In the genomic region with DNA sequence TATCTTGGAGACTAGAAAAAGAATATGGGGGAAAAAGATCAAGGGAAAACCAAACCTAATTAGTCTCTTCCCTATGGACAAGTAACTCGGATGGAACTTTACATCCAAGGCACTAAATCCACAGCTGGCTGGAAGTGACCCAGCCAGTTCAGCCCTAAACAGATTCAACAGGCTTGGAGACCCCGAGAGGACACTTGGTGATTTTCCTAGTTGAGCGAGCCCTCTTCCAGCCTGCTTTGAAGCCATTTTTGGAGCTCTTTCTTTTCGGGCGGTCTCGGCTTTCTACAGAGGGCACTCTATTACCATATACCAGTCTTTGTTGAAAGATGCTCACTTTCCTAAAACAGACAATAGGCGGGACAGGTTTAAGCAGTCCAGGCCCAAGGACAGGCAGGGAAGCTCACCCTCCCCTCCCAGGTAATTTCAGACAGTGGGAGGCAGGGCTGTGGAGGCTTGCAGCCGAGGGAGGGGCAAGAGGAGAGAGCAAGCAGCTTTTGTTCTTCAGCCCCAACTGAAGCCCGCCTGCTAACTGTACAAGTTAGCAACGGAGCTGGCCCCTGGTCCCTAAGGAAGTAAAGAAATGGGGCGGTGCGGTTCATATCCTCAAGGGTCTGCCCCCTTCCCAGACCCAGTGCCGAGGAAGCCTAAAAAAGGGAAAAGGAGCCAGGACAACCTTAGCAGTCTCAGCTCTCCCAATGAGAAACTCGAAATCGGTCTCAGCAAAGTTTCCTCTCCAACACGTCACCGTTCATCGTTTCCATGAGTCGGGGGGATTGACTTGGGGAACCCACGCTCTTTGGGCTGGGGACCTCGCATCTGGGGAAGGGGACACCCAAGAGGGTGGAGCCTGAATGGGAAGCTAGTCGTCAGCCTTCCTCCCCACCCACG, we compare ENCODE assay signal across 8 mouse cellular contexts. TPM values are rescaled to one million over a fixed set of nuclear protein-coding genes. Genes with fewer than 3 reads are reported as not detected.
DNase-seq lines count a peak whose midpoint lies in the region; ATAC-seq and TF ChIP-seq lines count a peak whose summit lies in the region.

No protein-coding gene starts in this region.

- peak overlapping the region; percentile 55 for H3K4me3 ChIP-seq in left cerebral cortex, adult 2 months
- H3K4me3 ChIP-seq in embryonic facial prominence, embryonic 15.5 days (replicated peaks) = peak overlapping the region; percentile 74
- H3K4me3 ChIP-seq in heart, embryonic 16.5 days (ENCODE audit: low read length) = peak overlapping the region; percentile 80
- H3K4me3 ChIP-seq in midbrain, embryonic 10.5 days = peak overlapping the region; percentile 84
- peak overlapping the region; percentile 64 for H3K4me3 ChIP-seq in stomach, embryonic 16.5 days (replicated peaks; ENCODE audit: low read length)

- TF ChIP-seq CTCF in left cerebral cortex, adult 2 months (IDR thresholded peaks at IDR 0.05) = no peak

- no peaks in the 10 kb centered on the region for H3K9me3 ChIP-seq in embryonic facial prominence, embryonic 15.5 days (replicated peaks)
- no peaks in the 10 kb centered on the region for H3K9me3 ChIP-seq in heart, embryonic 16.5 days (replicated peaks; ENCODE audit: control insufficient read depth, low read length)
- H3K9me3 ChIP-seq in midbrain, embryonic 10.5 days (replicated peaks) = no peaks in the 10 kb centered on the region
- H3K9me3 ChIP-seq in stomach, embryonic 16.5 days (replicated peaks; ENCODE audit: control insufficient read depth, low read length) = no peaks in the 10 kb centered on the region

- ATAC-seq in embryonic facial prominence, embryonic 15.5 days (ENCODE audit: insufficient number of reproducible peaks, low FRiP score, low TSS enrichment, low read depth) = peak; percentile 56
- peak; percentile 13 for ATAC-seq in heart, embryonic 16.5 days (replicated peaks; ENCODE audit: extremely low read depth, insufficient read depth, low FRiP score)
- ATAC-seq in stomach, embryonic 16.5 days (ENCODE audit: insufficient read depth, low FRiP score) = peak; percentile 39

- peaks cover 16% of the 10 kb centered on the region for H3K4me1 ChIP-seq in embryonic facial prominence, embryonic 15.5 days
- H3K4me1 ChIP-seq in heart, embryonic 16.5 days (ENCODE audit: control insufficient read depth, insufficient read depth, low read length) = peaks cover 10% of the 10 kb centered on the region
- peaks cover 64% of the 10 kb centered on the region for H3K4me1 ChIP-seq in midbrain, embryonic 10.5 days
- peaks cover 17% of the 10 kb centered on the region for H3K4me1 ChIP-seq in stomach, embryonic 16.5 days (ENCODE audit: control insufficient read depth, insufficient read depth, low read length)

- WGBS in embryonic facial prominence, embryonic 15.5 days = under 1% methylated on average over 23 of the region's 23 CpGs
- 1% methylated on average over 23 of the region's 23 CpGs for WGBS in heart, embryonic 16.5 days
- under 1% methylated on average over 23 of the region's 23 CpGs for WGBS in midbrain, embryonic 10.5 days
- WGBS in stomach, embryonic 16.5 days = under 1% methylated on average over 23 of the region's 23 CpGs

- DNase-seq in left cerebral cortex, adult 2 months (ENCODE audit: extremely low spot score in 1 of 2, low spot score in 2 of 2) = no peak
- no peak for DNase-seq in left cerebral cortex, postnatal 25 days (ENCODE audit: low spot score in 2 of 2)
- peak; percentile 73 to 82 for DNase-seq in kidney, postnatal 4 days
- DNase-seq in midbrain, embryonic 10.5 days (ENCODE audit: low spot score) = peak; percentile 66
- DNase-seq in cerebellum, postnatal 36 days = no peak

- H3K9ac ChIP-seq in embryonic facial prominence, embryonic 15.5 days = peak overlapping the region; percentile 75
- peak overlapping the region; percentile 79 for H3K9ac ChIP-seq in heart, embryonic 16.5 days (ENCODE audit: low read length)
- H3K9ac ChIP-seq in stomach, embryonic 16.5 days (ENCODE audit: low read length) = peak overlapping the region; percentile 89

- peak overlapping the region; percentile 97 for H3K4me2 ChIP-seq in embryonic facial prominence, embryonic 15.5 days (replicated peaks)
- peak overlapping the region; percentile 99 for H3K4me2 ChIP-seq in heart, embryonic 16.5 days (ENCODE audit: low read depth, low read length)
- peak overlapping the region; percentile 96 for H3K4me2 ChIP-seq in stomach, embryonic 16.5 days (ENCODE audit: low read depth, low read length)

- intact Hi-C loops in left cerebral cortex, adult 2 months (cut with DNase I) = no loop called here
- intact Hi-C loops in left cerebral cortex, postnatal 25 days (cut with DNase I) = no loop called here

- peaks cover 15% of the 10 kb centered on the region for H3K36me3 ChIP-seq in embryonic facial prominence, embryonic 15.5 days
- H3K36me3 ChIP-seq in heart, embryonic 16.5 days (ENCODE audit: control insufficient read depth, insufficient read depth) = peaks cover 7% of the 10 kb centered on the region; the same call in 1 of the 2 replicates
- peaks cover 27% of the 10 kb centered on the region for H3K36me3 ChIP-seq in midbrain, embryonic 10.5 days
- H3K36me3 ChIP-seq in stomach, embryonic 16.5 days (ENCODE audit: control insufficient read depth, insufficient read depth, low read length) = no peaks in the 10 kb centered on the region

- no peaks in the 10 kb centered on the region for H3K27me3 ChIP-seq in embryonic facial prominence, embryonic 15.5 days
- H3K27me3 ChIP-seq in heart, embryonic 16.5 days (ENCODE audit: control insufficient read depth, insufficient read depth, low read length) = no peaks in the 10 kb centered on the region
- H3K27me3 ChIP-seq in midbrain, embryonic 10.5 days (ENCODE audit: low read depth, poor library complexity, severe bottlenecking) = no peaks in the 10 kb centered on the region
- H3K27me3 ChIP-seq in stomach, embryonic 16.5 days (ENCODE audit: control insufficient read depth, insufficient read depth, low read length) = no peaks in the 10 kb centered on the region

- H3K27ac ChIP-seq in left cerebral cortex, adult 2 months = peak overlapping the region; percentile 25; the same call in 1 of the 2 replicates
- peak overlapping the region; percentile 99 for H3K27ac ChIP-seq in embryonic facial prominence, embryonic 15.5 days (replicated peaks)
- peak overlapping the region; percentile 92 for H3K27ac ChIP-seq in heart, embryonic 16.5 days (ENCODE audit: low read length)
- peak overlapping the region; percentile 97 for H3K27ac ChIP-seq in midbrain, embryonic 10.5 days (replicated peaks)
- H3K27ac ChIP-seq in stomach, embryonic 16.5 days (ENCODE audit: low read length) = peak overlapping the region; percentile 99

RNA-seq across cellular contexts. Expression of a gene that starts 4.6 kb away (rescaled TPM):
- 1 to 10 TPM; 1.5 to 1.6 TPM for total RNA-seq in left cerebral cortex, adult 2 months (2021)
- 1 to 10 TPM; 1.5 to 2.1 TPM for total RNA-seq in left cerebral cortex, postnatal 25 days (2021)
- polyA plus RNA-seq in embryonic facial prominence, embryonic 15.5 days (2015; fragmentation: Nextera tagmentation; extraction: Ambion mirVana) = 70.2 and 74.4 TPM in 2 replicates
- 19.7 and 20.7 TPM in 2 replicates for polyA plus RNA-seq in heart, embryonic 16.5 days (2015; fragmentation: Nextera tagmentation; extraction: Ambion mirVana)
- 72.9 and 73.6 TPM in 2 replicates for polyA plus RNA-seq in midbrain, embryonic 10.5 days (2016; fragmentation: Nextera tagmentation; extraction: Ambion mirVana)
- 56.5 and 60.1 TPM in 2 replicates for polyA plus RNA-seq in stomach, embryonic 16.5 days (2015; fragmentation: Nextera tagmentation; extraction: Ambion mirVana)

Comparison
In these comparisons a context has a peak if more than half of its experiments do, and no peak if none do; other contexts are left out.
1. DNase-seq: peak in kidney, postnatal 4 days (2 of 2) and midbrain, embryonic 10.5 days (single experiment); none in left cerebral cortex, adult 2 months (0 of 2), left cerebral cortex, postnatal 25 days (0 of 2) and cerebellum, postnatal 36 days (0 of 2).
2. H3K27ac ChIP-seq: peak in every context shown above with its lines; median percentile 99 in embryonic facial prominence, embryonic 15.5 days; 99 in stomach, embryonic 16.5 days; 97 in midbrain, embryonic 10.5 days; 92 in heart, embryonic 16.5 days; 25 in left cerebral cortex, adult 2 months.
3. Peak in every context shown above with its lines, with median percentiles within 50 percentile points of each other: H3K4me3 ChIP-seq, ATAC-seq, H3K4me2 ChIP-seq and H3K9ac ChIP-seq.